Mouse (Mus musculus) liver (tissue): ENCODE data around the gene Olfr521.
"Not testable (repeated sequence)": the region's sequence is repeated elsewhere in the genome, so short reads cannot be mapped to it uniquely, and the experiment has no call there.

ENCODE experiments used
- DNase-seq: peaks from one replicate; pipeline ENCODE4 v3.0.0-alpha.2; 2020; ENCODE audit warnings: mixed read lengths

The Olfr521 gene

GRCm38 (mm10) chr7:99810814-99811213, 47.5 kb downstream of the Olfr521 start:
- DNase-seq: peak; percentile 24

- DNase-seq: no peak
Observed at GRCm38 (mm10) chr7:99811661-99812060, 48.4 kb downstream of the Olfr521 start.

- peak; percentile 64 for DNase-seq
Observed at GRCm38 (mm10) chr7:99813394-99813793, 50.1 kb downstream of the Olfr521 start.

- DNase-seq: not testable (repeated sequence)
Observed at GRCm38 (mm10) chr7:99818181-99818725, 54.9 kb downstream of the Olfr521 start.
